ENCODE assay signal across 22 mouse cellular contexts in the genomic region with DNA sequence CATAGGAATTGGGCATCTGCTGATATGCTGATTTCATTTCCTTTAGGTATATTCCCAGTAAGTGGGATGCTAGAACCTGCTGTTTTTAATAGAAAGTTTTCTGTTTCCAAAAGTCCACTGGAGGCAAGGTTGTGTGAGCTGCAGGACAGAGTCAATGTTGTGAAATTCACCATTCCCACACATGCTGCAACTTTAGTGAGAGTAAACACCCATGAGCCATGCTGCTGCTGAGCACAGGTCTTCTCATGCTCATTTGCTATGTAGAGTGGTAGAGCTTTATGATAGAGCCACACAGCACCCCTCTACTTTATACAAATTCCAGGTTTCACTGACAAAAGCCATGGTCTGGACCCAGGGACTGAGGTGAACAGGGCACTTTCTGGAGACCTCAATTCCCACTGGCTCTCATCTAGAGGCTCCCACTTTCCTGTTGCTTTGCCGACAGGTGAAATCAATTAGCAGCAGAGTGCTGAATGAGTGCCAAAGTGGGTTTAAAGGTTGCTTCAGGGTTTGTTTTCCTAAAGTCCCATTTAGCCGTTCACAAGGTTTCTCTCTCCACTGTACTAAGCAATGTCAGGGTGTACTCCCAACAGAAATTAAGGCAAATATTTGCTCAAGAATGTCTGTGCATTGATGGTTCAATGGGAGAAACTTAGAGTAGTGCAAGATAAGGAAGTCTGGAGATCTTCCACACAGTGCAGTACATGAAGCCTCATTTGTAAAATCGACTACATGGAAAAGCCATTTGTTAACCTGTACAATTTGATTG.
A peak's percentile ranks its signal among the peaks of the same experiment; 100 is the strongest.
DNase-seq lines count a peak whose midpoint lies in the region; ATAC-seq and TF ChIP-seq lines count a peak whose summit lies in the region.
"Had no signal": no experiment of that assay in that cellular context is flagged by ENCODE, and none has a peak within 500 bp of the region (broad histone marks: within the 10 kb centered on the region; RNA-seq: fewer than 3 reads in every experiment).

No protein-coding gene starts in this region.

- H3K27me3 ChIP-seq in heart, embryonic 15.5 days: no peaks in the 10 kb centered on the region
- no peaks in the 10 kb centered on the region for H3K27me3 ChIP-seq in heart, embryonic 10.5 days (ENCODE audit: insufficient read depth, poor library complexity, severe bottlenecking)
- H3K27me3 ChIP-seq in lung, embryonic 14.5 days (ENCODE audit: insufficient read depth, low read length): no peaks in the 10 kb centered on the region
- H3K27me3 ChIP-seq in limb, embryonic 12.5 days: no peaks in the 10 kb centered on the region
- H3K27me3 ChIP-seq: embryonic facial prominence, embryonic 15.5 days had no signal

- DNase-seq in heart, embryonic 10.5 days (ENCODE audit: low spot score): no peak
- peak; percentile 14 for DNase-seq in lung, embryonic 14.5 days
- DNase-seq in lung, postnatal 36 days: no peak
- DNase-seq in gastrocnemius, adult 18-20 months (ENCODE audit: low spot score): no peak
- no peak for DNase-seq in gastrocnemius, postnatal 10 days
- DNase-seq: adrenal gland, postnatal 36 days; cerebellum, postnatal 25 days; forebrain, postnatal 0 days; heart, adult 2 months; heart, postnatal 36 days; layer of hippocampus, postnatal 36 days; lung, adult 2 months; right cerebral cortex, postnatal 4 days; thymus, postnatal 36 days had no signal

- H3K4me3 ChIP-seq in heart, embryonic 15.5 days: no peak overlapping the region
- H3K4me3 ChIP-seq in heart, embryonic 10.5 days: no peak overlapping the region
- H3K4me3 ChIP-seq in lung, embryonic 14.5 days (ENCODE audit: low read depth, low read length): no peak overlapping the region
- no peak overlapping the region for H3K4me3 ChIP-seq in limb, embryonic 12.5 days (replicated peaks)
- H3K4me3 ChIP-seq: embryonic facial prominence, embryonic 15.5 days; forebrain, embryonic 10.5 days; heart, adult 2 months had no signal

- H3K4me2 ChIP-seq in heart, embryonic 15.5 days: no peak overlapping the region
- no peak overlapping the region for H3K4me2 ChIP-seq in lung, embryonic 14.5 days
- no peak overlapping the region for H3K4me2 ChIP-seq in limb, embryonic 12.5 days
- H3K4me2 ChIP-seq: embryonic facial prominence, embryonic 15.5 days; hindbrain, embryonic 14.5 days; midbrain, embryonic 11.5 days had no signal

- peak overlapping the region; percentile 53 for H3K27ac ChIP-seq in heart, embryonic 15.5 days
- no peak overlapping the region for H3K27ac ChIP-seq in heart, embryonic 10.5 days
- H3K27ac ChIP-seq in lung, embryonic 14.5 days (ENCODE audit: low read depth): no peak overlapping the region
- 0 out of 2 replicates have a peak overlapping the region, but pooled peaks have one; percentile 12 for H3K27ac ChIP-seq in limb, embryonic 12.5 days
- H3K27ac ChIP-seq: embryonic facial prominence, embryonic 15.5 days; forebrain, embryonic 10.5 days; heart, adult 2 months; hindbrain, embryonic 14.5 days; kidney, postnatal 0 days; macrophage had no signal

- no peaks in the 10 kb centered on the region for H3K36me3 ChIP-seq in heart, embryonic 15.5 days
- no peaks in the 10 kb centered on the region for H3K36me3 ChIP-seq in heart, embryonic 10.5 days
- no peaks in the 10 kb centered on the region for H3K36me3 ChIP-seq in lung, embryonic 14.5 days (ENCODE audit: insufficient read depth)
- H3K36me3 ChIP-seq in limb, embryonic 12.5 days: no peaks in the 10 kb centered on the region
- H3K36me3 ChIP-seq: embryonic facial prominence, embryonic 15.5 days; forebrain, embryonic 10.5 days had no signal

- WGBS in heart, embryonic 15.5 days: 45% methylated on average over 3 of the region's 3 CpGs
- WGBS in heart, embryonic 10.5 days: 61% methylated on average over 3 of the region's 3 CpGs
- 24% methylated on average over 3 of the region's 3 CpGs for WGBS in lung, embryonic 14.5 days
- 34% methylated on average over 3 of the region's 3 CpGs for WGBS in limb, embryonic 12.5 days

- H3K9ac ChIP-seq in heart, embryonic 15.5 days: no peak overlapping the region
- no peak overlapping the region for H3K9ac ChIP-seq in lung, embryonic 14.5 days
- H3K9ac ChIP-seq in limb, embryonic 12.5 days (replicated peaks): no peak overlapping the region
- H3K9ac ChIP-seq: embryonic facial prominence, embryonic 15.5 days; forebrain, postnatal 0 days; hindbrain, embryonic 14.5 days had no signal

- H3K4me1 ChIP-seq in heart, embryonic 15.5 days (replicated peaks): peaks cover 8% of the 10 kb centered on the region
- H3K4me1 ChIP-seq in heart, embryonic 10.5 days: 0 out of 2 replicates have a peak, but pooled peaks cover 4% of the 10 kb centered on the region
- 0 out of 2 replicates have a peak, but pooled peaks cover 4% of the 10 kb centered on the region for H3K4me1 ChIP-seq in lung, embryonic 14.5 days (ENCODE audit: insufficient read depth)
- H3K4me1 ChIP-seq in limb, embryonic 12.5 days (replicated peaks): peaks cover 14% of the 10 kb centered on the region
- H3K4me1 ChIP-seq: embryonic facial prominence, embryonic 15.5 days; forebrain, embryonic 10.5 days had no signal

- no peak for TF ChIP-seq CTCF in lung, embryonic 14.5 days (IDR thresholded peaks at IDR 0.05; ENCODE audit: low read depth)

- no peaks in the 10 kb centered on the region for H3K9me3 ChIP-seq in heart, embryonic 15.5 days (replicated peaks)
- H3K9me3 ChIP-seq in heart, embryonic 10.5 days: no peaks in the 10 kb centered on the region
- no peaks in the 10 kb centered on the region for H3K9me3 ChIP-seq in lung, embryonic 14.5 days (ENCODE audit: low read depth, low read length)
- H3K9me3 ChIP-seq in limb, embryonic 12.5 days: 0 out of 2 replicates have a peak, but pooled peaks cover 4% of the 10 kb centered on the region
- H3K9me3 ChIP-seq: embryonic facial prominence, embryonic 15.5 days; forebrain, embryonic 10.5 days had no signal

- ATAC-seq in heart, embryonic 15.5 days (replicated peaks; ENCODE audit: insufficient number of reproducible peaks, insufficient read depth, low FRiP score, low read depth): no peak
- ATAC-seq in lung, embryonic 14.5 days (ENCODE audit: insufficient read depth): no peak
- no peak; the same call in 1 of the 2 replicates for ATAC-seq in limb, embryonic 12.5 days (ENCODE audit: insufficient number of reproducible peaks, insufficient read depth, low FRiP score, low TSS enrichment, low read depth)
- ATAC-seq: forebrain, postnatal 0 days had no signal

Comparison
In these comparisons a context has a peak if more than half of its experiments do, and no peak if none do; other contexts are left out.
1. H3K27ac ChIP-seq: peak in heart, embryonic 15.5 days (single experiment) and limb, embryonic 12.5 days (single experiment); none in heart, embryonic 10.5 days (single experiment) and lung, embryonic 14.5 days (single experiment).